Mouse (Mus musculus) gastrocnemius, postnatal 14 days (tissue): ENCODE data around the gene Meig1. TPM values are rescaled to one million over a fixed set of nuclear protein-coding genes. Genes with fewer than 3 reads are reported as not detected.

ENCODE experiments used
- DNase-seq: peaks from one replicate; pipeline ENCODE4 v3.0.0; 2021; ENCODE audit warnings: mixed read lengths
- intact Hi-C: fragments of 180-260 bp; cut with DNase I; formaldehyde crosslinking; loops from one replicate; pipeline ENCODE4 v1.15.1; 2025; ENCODE audit warnings: low total_unique reads
- total RNA-seq, 2 experiments: library from RNA; stranded (reverse); gene quantifications; 2 replicates each; pipeline ENCODE4 v1.2.3; 2021

The Meig1 gene
- total RNA-seq, 2 experiments from 2014 or later: not detected

DNA sequence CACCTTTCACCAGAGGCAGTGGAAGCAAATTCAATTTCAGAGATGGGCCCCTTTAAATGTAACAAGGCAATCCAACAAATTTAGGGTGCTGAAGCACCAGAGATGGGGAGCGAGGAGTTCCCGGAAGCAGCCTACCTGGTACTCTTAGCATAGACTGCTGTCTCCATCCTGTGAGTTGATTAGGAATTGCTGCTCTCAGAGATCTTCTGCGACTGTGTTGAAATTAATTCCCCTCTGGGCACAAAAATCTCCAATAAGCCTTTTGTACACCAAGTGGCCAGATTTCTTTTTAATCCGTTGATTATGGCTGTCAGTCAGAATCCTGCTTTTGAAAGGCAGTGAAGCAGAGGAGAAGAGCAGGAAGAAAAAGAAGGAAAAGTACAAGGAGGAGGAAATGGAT, 57.3 kb downstream of the Meig1 start:
- intact Hi-C loops: no loop called here
- no peak for DNase-seq

GRCm38 (mm10) chr2:3361067-3361466, 61.4 kb downstream of the Meig1 start:
- intact Hi-C loops: no loop called here

More at GRCm38 (mm10) chr2:3361067-3361466, 61.4 kb downstream of the Meig1 start:
- no peak for DNase-seq

Other genes starting within 250 kb of the Meig1 start
- 1 to 10 TPM; 7.4 to 9.6 TPM for gene Nmt2, start 138.4 kb downstream of the Meig1 start, total RNA-seq
- gene Rpp38, start 90.0 kb downstream of the Meig1 start, total RNA-seq: 1 to 10 TPM; 5.2 to 5.6 TPM
- gene Acbd7, start 86.5 kb downstream of the Meig1 start, total RNA-seq: under 1 TPM; 0.43 to 0.64 TPM
- not detected for gene Olah, start 25.4 kb downstream of the Meig1 start, total RNA-seq
- 1 to 10 TPM; 2.0 to 2.2 TPM for gene Dclre1c, start 1.5 kb upstream of the Meig1 start, total RNA-seq
- gene Suv39h2, start 52.4 kb upstream of the Meig1 start, total RNA-seq: 1 to 10 TPM in 1 of 2 experiments, under 1 TPM in 1; 0.78 to 1.6 TPM
- gene Gm45902, start 90.1 kb upstream of the Meig1 start, total RNA-seq: 1 to 10 TPM; 1.1 to 1.2 TPM
- gene Hspa14, start 90.2 kb upstream of the Meig1 start, total RNA-seq: 10 to 100 TPM; 14.8 to 16.1 TPM
- 10 to 100 TPM; 22.1 to 24.0 TPM for gene Cdnf, start 90.4 kb upstream of the Meig1 start, total RNA-seq
- gene Fam107b, start 147.8 kb upstream of the Meig1 start, total RNA-seq: 1 to 10 TPM; 5.1 to 7.3 TPM